Mouse (Mus musculus) ES-Bruce4 (cell line): ENCODE data around the gene Nbea.

Experiments used
- CTCF ChIP-seq: IDR thresholded peaks from one replicate; pipeline ENCODE4 v1.8.1; 2011; ENCODE audit warnings: low read depth, low read length
- EP300 ChIP-seq: IDR thresholded peaks from 2 replicates; pipeline ENCODE4 v1.6.1; 2011; ENCODE audit warnings: low read depth, low read length; ENCODE audit not compliant: insufficient read depth
- POLR2A ChIP-seq: IDR thresholded peaks from one replicate; pipeline ENCODE4 v1.8.1; 2011; ENCODE audit warnings: low read length; ENCODE audit not compliant: insufficient read depth

DNA sequence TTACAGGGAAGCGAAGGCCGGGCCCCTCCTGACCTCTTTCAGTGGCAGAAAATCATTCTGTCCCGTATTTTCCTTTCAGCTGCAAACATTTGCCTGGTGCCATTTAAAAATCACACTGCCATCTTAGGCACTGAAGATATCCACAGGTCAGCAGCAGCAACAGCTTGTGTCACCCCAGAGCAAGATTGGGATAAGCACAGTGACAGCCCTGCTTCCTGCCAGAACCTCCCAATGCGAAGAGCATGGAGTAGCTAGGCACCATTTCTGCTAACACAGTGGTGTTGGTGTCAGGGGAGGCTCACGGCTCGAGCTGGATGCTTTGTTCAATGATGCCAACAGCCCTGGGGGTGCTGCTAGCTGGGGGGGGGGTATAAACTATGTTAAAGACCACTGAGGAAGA is 592.8 kb downstream of the Nbea start:
- TF ChIP-seq POLR2A (no peak), CTCF (no peak), EP300 (no peak)
